Mouse (Mus musculus) liver, postnatal 0 days (tissue): ENCODE measurements around the gene Glcci1.

ENCODE experiments used
- CTCF ChIP-seq: sonication (generic); IDR thresholded peaks from 2 replicates; pipeline ENCODE4 v1.5.1; 2016; ENCODE audit warnings: antibody characterized with exemption, low read depth
- EP300 ChIP-seq: IDR thresholded peaks from 2 replicates; pipeline ENCODE4 v1.6.1; 2016; ENCODE audit warnings: antibody characterized with exemption, low read depth, mild to moderate bottlenecking

- TF ChIP-seq CTCF (no peak), EP300 (no peak)
Observed at GRCm38 (mm10) chr6:8560682-8561081, 51.3 kb downstream of the Glcci1 start.
